Mouse (Mus musculus) left cerebral cortex, adult 8-10 months (tissue): ENCODE data around the gene Map3k5. TPM values are rescaled to one million over a fixed set of nuclear protein-coding genes. Genes with fewer than 3 reads are reported as not detected.
A peak's percentile ranks its signal among the peaks of the same experiment; 100 is the strongest.

Experiments
- DNase-seq, 2 experiments: peaks; one replicate each; pipeline ENCODE4 v3.0.0; 2022; ENCODE audit warnings: low spot score in 2 of 2
- total RNA-seq, 4 experiments: library from RNA; stranded (reverse); gene quantifications; 2 replicates each; pipeline ENCODE4 v1.2.4; 2022

The Map3k5 gene
- total RNA-seq, 4 experiments from 2014 or later, result 44.2 to 58.0 (median 49.3) TPM

- no peak for DNase-seq
Measured at GRCm38 (mm10) chr10:20155401-20155800, 221.1 kb downstream of the Map3k5 start.

DNA sequence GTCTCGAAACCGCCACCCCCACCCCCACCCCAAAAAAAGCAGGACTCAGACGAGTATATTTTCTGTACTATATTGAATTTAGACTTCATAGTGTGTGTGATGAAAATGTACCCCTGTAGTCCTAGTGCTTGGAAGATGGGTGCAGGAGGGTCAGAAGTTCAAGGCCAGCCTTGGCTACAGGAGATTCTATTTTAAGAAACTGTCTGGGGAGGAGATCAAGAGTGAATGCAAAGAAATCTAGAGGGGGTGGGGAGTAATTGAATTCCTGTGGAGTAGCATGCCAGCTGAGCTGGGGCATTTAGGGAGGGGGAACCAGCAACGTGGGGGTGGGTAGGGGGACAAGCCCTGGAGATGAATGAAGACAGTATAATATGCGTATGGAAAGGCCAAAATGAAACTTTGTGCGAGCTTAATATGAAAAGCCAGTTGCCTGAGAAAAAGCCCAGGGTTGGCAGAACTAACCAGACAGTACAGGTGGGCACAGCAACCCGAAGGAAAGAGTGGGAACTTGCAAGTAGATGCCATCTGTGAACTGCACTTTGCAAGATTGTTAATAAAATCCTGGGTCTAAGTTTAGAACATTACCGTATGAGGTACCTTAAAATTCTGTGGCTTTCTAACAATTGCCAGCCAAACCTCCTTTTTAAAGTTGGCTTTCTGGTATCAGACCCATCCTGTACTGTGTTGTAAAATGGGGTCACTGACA is 222.9 kb downstream of the Map3k5 start:
- DNase-seq, result no peak

DNA sequence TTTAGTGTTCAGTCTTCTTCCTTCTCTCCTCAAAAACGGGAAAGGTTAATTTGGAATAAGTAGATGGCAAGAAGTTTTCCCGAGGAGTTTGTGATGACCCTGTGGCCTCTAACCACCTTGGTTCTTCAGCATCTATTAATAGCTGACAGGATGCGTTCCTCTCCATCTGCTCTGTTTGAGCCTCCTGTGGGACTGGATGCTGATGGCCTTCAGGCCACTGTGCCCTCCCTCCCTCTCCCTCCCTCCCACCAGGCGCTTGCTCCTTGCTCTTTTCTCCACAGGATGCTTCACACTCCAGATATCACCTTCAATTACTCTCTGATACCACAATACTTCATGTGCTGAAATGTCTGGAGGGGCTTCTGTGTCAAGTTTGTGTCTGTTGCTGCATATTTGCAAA is 224.5 kb downstream of the Map3k5 start:
- no peak for DNase-seq

DNA sequence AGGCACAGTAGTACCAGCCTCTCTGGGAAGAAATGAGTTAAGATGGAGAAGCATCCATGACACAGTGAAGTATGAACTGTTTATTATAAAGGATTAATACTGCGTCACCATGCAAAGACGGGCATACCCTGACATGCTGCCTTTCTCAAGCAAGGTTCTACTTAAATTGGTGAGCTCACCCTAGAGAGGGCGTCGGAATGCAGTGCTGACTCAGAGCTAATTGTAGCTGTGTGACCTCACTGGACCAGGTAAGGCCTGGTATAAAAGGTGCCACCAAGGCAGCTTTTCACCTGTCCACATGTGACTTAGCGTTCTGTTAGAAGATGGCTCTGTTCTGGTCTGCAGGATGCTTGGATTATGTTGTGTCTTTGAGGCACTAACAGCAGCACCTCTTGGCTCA is 225.0 kb downstream of the Map3k5 start:
- no peak for DNase-seq

GRCm38 (mm10) chr10:20160914-20161313 is 226.6 kb downstream of the Map3k5 start:
- DNase-seq, result no peak

DNA sequence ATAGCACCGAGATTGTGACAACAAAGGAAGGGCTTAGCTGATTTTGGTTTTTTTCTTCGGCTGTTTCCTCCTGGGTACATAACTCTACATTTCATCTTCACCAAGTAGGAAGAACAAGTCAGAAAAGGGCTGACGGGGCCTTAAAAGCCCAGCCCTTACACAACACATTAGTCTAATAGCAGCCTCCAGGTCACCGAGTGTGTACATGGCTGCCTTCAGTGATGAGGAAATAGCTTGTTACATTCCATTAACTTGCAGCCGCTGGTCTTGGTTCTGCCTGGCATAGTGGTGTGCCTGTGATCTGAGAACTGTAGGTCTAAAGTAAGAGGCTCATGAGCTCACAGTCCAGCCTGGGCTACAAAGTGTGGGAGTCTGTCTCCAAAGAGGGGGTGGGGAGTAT is 230.5 kb downstream of the Map3k5 start:
- no peak for DNase-seq

- peak in 1 of 2 experiments; percentile 63 for DNase-seq
Measured at GRCm38 (mm10) chr10:20166797-20167196, 232.5 kb downstream of the Map3k5 start.

- DNase-seq, result no peak
Measured at GRCm38 (mm10) chr10:20167467-20167866, 233.2 kb downstream of the Map3k5 start.

GRCm38 (mm10) chr10:20169182-20169674 is 235.0 kb downstream of the Map3k5 start:
- DNase-seq, result no peak

DNA sequence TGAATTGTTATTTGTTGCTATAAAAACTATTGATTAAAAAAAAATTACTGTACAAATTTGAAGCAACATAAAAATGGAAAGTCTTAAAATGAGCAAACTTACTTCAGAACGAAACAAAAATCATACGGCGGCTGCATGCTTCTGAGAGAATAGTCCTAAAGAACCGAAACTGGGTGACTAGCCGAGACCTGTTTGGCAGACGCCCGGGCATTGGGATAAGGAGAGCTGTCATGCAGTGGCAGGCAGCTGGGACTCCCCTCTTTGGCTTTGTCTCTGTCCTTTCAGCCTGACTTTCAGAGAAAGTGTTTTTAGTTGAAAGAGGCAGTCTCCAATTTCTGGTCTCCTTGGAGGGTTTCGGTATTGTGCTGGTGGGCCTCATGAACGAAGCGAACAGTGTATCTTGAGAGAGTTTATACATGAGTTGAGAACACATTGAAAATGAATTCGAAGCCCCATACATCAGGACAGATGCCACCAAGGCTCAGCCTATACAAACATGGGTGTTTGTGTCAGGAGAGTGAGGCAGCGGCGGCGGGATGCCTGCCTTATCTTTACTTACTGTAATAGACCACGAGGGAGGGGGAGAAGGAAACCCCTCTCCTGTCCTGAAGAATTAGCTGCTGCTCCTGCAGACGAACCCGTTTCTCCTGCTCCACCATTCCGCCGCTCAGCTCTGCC is 235.8 kb downstream of the Map3k5 start:
- peak in 1 of 2 experiments; percentile 24 for DNase-seq

- peak; percentile 82 to 87 for DNase-seq
Measured at GRCm38 (mm10) chr10:20170605-20171088, 236.4 kb downstream of the Map3k5 start.

DNA sequence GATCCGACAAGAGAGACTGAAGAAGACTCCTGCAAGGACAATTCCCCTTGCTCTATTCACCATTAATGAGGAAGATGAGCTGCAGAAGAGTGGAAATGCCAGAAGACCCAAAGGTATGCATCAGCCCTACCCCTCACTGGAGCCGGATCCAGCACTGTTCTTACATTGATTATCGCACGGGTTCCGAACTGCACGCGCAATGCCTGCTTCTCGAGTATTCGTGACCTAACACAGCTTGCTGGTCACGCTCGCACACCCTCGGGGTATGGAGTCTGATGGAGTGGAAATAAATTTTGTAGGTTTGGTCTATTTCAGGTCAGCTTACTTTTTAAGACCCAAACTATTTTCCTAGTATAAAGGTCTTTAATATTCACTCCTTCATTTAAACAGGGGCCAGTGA is 236.9 kb downstream of the Map3k5 start:
- DNase-seq, result no peak

- DNase-seq, result peak in 1 of 2 experiments; percentile 34
Measured at GRCm38 (mm10) chr10:20171756-20172155, 237.5 kb downstream of the Map3k5 start.

- no peak for DNase-seq
Measured at GRCm38 (mm10) chr10:20173733-20174132, 239.5 kb downstream of the Map3k5 start.

DNA sequence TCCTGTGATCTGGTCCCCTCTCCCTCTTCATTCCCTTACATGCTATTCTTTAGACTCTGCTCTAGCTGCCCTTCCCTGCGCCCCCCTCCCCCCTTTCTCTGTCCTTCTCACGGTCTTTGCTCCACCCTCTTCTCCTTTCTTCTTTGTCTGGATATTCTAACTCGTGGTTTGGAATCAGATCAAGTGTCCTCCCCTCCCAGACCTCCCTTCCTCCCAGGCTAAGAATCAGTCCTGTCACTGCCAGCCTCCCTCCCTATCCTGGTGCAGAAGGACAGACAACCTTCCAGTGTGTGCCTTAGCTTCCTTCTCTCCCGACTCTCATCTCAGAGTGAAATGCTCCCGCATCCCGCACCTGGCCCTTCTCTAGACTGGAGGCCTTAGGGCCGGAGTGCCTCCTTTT is 241.8 kb downstream of the Map3k5 start:
- peak in 1 of 2 experiments; percentile 39 for DNase-seq

DNA sequence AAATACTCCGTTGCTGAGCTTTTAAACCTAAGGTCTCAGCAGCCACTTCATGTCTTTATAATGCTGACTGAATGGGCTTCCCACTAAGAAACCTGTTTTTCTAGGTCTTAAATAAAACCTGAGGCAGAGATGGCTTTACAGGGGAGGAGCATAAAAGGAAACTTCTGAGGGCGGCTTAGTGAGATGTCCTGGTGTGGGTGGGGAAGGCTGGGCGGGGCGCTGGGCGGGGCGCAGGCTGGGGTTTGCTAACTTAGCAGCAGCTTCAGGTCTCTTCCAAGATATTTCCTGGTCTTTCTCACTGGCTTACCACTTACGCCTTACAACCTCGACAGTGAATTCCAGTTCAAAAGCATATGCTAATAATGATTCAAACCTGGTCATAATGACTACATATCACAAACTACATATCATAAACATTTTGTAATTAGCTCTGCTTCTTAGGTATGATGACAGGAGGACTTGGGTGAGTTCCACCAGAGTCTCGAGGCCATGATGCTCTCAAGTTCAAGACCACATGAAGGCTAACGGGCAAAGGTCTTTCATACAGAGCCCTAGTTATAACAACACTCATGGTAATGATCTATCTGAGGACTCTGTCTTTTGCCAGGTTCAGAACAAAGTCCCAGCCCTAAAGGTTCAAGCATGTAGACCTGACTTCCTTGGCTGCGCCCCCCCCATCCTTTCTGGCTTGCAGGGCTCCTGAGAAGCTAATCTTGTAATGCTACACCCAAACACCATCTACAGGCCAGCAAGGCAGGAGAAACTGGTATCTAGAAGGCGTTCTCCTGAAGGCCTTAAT is 244.7 kb downstream of the Map3k5 start:
- DNase-seq, result no peak

DNA sequence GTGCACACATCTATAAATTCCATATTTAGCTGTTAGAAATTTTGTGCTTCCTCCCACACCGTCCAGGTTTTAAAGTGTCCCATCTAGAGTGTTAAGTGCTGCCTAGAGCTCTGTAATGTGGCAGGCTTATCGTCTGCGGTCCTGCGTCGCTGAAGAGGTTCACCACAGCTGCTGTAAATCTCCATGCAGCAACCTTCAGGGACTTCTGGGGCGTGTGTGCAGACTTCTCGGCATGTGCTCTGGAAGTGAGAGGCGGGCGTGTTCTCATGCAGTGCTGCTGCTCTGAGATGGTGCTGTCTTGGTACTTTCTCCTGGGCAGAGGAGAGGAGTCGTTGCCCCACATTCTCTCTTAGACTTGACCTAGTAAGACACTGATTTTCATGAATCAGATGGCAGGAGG is 246.9 kb downstream of the Map3k5 start:
- no peak for DNase-seq

DNA sequence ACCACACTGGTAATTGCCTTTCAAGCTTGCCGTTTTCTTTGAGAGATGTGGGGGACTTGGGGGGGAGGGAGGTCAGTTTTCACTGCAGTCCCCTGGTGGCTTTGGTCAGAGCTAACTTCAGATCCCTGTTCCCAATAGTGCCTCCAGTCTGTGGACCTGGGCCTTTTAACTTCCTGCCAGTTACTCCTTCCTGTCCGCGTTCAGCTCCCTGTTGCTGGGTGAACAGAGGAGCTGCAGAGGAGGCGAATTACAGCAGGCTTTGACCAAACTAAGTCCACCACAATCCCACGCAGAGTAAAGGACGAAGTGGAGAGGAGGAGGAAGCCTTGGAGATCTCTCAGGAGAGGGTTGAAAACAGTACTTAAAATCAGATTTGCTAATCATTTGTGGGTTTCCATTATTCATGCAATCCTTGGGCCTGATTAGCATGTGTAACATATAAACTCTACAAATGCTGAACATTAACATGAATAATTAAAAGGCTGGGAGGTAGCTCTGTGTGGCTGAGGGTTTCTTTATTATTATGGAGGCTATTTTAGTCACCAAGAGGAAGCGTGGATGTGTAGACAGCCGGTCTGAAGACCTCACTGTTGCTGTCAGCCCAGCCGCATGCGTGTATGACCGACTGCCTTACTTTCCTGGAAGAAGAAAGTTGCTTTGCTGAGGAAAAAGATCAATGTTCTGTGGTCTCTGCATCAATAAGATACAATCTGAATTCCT is 247.6 kb downstream of the Map3k5 start:
- DNase-seq, result no peak

GRCm38 (mm10) chr10:20184326-20184725 is 250.1 kb downstream of the Map3k5 start:
- no peak for DNase-seq

GRCm38 (mm10) chr10:20185264-20185663 is 251.0 kb downstream of the Map3k5 start:
- DNase-seq, result no peak

GRCm38 (mm10) chr10:20185806-20186205 is 251.5 kb downstream of the Map3k5 start:
- DNase-seq, result no peak
